Mouse (Mus musculus) brain, embryonic 14.5 days (tissue): ENCODE data around the gene Erbb2.

Source experiments
- CTCF ChIP-seq: fragments of 200-500 bp; IDR thresholded peaks from 2 replicates; pipeline ENCODE4 v1.5.1; 2012; ENCODE audit warnings: inconsistent platforms, mild to moderate bottlenecking, moderate library complexity, borderline replicate concordance; ENCODE audit not compliant: insufficient read depth, insufficient read length; ENCODE audit errors: extremely low read depth
- POLR2A ChIP-seq: fragments of 200-500 bp; IDR thresholded peaks from 2 replicates; pipeline ENCODE4 v1.6.1; 2012; ENCODE audit warnings: mild to moderate bottlenecking, inconsistent platforms, borderline replicate concordance; ENCODE audit not compliant: poor library complexity, insufficient read depth, insufficient read length, severe bottlenecking; ENCODE audit errors: extremely low read depth

GRCm38 (mm10) chr11:98448191-98448790 is 36.0 kb downstream of the Erbb2 start:
- TF ChIP-seq CTCF = no peak
- TF ChIP-seq POLR2A = no peak
